Comparison of ENCODE assay signal across 9 mouse cellular contexts in the genomic region with DNA sequence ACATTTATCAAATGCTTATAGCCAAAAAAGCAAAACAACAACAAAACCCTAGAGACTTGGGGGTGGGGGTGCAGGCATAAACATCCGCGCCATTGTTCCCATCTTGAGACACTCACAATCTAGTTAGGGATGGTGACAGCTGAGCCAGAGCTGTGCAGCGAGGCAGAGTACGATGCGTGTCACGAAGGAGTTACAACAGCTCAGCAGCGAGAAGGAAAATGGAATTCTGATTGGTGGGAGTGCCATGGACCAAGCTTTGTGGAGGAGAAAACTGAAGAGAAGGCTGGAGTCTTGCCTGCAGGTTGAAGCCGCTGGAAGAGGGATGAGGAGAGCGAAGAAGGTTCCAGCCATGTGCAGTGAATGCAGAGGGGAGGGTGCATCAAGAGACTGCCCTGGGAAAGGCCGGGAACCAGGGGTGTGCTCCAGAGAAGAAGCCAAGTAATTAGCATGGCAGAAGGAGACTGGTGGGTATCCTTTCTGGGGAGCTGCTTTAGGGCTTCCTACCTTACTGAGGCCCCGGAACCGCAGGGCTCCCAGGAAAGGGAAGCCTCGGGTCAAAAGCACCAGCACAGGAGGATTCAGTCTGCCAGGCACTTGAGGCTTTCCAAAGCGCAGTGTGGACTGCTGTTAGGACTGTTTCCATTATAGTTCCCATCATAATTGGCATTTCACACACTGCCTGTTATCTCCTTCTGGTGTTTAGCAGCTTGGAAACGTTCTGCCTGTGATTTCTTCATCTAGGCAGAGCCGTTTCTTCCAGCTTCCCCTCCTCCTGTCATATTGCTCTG.
DNase-seq lines count a peak whose midpoint lies in the region; ATAC-seq lines count a peak whose summit lies in the region.
"Had no signal": no experiment of that assay in that cellular context is flagged by ENCODE, and none has a peak within 500 bp of the region (broad histone marks: within the 10 kb centered on the region; RNA-seq: fewer than 3 reads in every experiment).

No protein-coding gene starts in this region.

- peak overlapping the region; percentile 82 for H3K27ac ChIP-seq in hindbrain, embryonic 14.5 days
- no peak overlapping the region for H3K27ac ChIP-seq in intestine, embryonic 15.5 days
- H3K27ac ChIP-seq: stomach, embryonic 15.5 days had no signal

- DNase-seq in cerebellum, adult 11 months: no peak
- DNase-seq in hindbrain, embryonic 14.5 days (ENCODE audit: low spot score): no peak
- peak; percentile 37 for DNase-seq in left cerebral cortex, postnatal 4 days
- DNase-seq in right cerebral cortex, postnatal 36 days (ENCODE audit: low spot score in 2 of 2): peak; percentile 20 to 45
- no peak for DNase-seq in adrenal gland, adult (ENCODE audit: inconsistent age in 2 of 2, low spot score in 1 of 2)
- DNase-seq in ovary, adult 18-20 months (ENCODE audit: low spot score): no peak

- peaks cover 24% of the 10 kb centered on the region for H3K4me1 ChIP-seq in hindbrain, embryonic 14.5 days (replicated peaks; ENCODE audit: control insufficient read depth, insufficient read depth, low read length)
- H3K4me1 ChIP-seq in intestine, embryonic 15.5 days (replicated peaks): no peaks in the 10 kb centered on the region
- H3K4me1 ChIP-seq: stomach, embryonic 15.5 days had no signal

- peak overlapping the region; percentile 41 for H3K4me2 ChIP-seq in hindbrain, embryonic 14.5 days (replicated peaks)
- no peak overlapping the region for H3K4me2 ChIP-seq in intestine, embryonic 15.5 days (replicated peaks)
- H3K4me2 ChIP-seq: stomach, embryonic 15.5 days had no signal

- no peaks in the 10 kb centered on the region for H3K27me3 ChIP-seq in hindbrain, embryonic 14.5 days (ENCODE audit: control insufficient read depth, insufficient read depth, low read length)
- H3K27me3 ChIP-seq in intestine, embryonic 15.5 days (replicated peaks): no peaks in the 10 kb centered on the region
- H3K27me3 ChIP-seq: stomach, embryonic 15.5 days had no signal

- peak; percentile 22; the same call in 1 of the 2 replicates for ATAC-seq in cerebellum, adult (ENCODE audit: insufficient number of reproducible peaks, low FRiP score, low TSS enrichment)
- ATAC-seq in hindbrain, embryonic 14.5 days (ENCODE audit: low FRiP score): peak; percentile 68; the same call in 1 of the 2 replicates
- ATAC-seq in intestine, embryonic 15.5 days: no peak

- H3K9ac ChIP-seq in hindbrain, embryonic 14.5 days: peak overlapping the region; percentile 45
- no peak overlapping the region for H3K9ac ChIP-seq in intestine, embryonic 15.5 days
- H3K9ac ChIP-seq: stomach, embryonic 15.5 days had no signal

- 27% methylated on average over 16 of the region's 16 CpGs for WGBS in hindbrain, embryonic 14.5 days
- WGBS in intestine, embryonic 15.5 days: 63% methylated on average over 16 of the region's 16 CpGs

- no peaks in the 10 kb centered on the region for H3K9me3 ChIP-seq in hindbrain, embryonic 14.5 days (ENCODE audit: control insufficient read depth, low read length)
- no peaks in the 10 kb centered on the region for H3K9me3 ChIP-seq in intestine, embryonic 15.5 days
- H3K9me3 ChIP-seq: stomach, embryonic 15.5 days had no signal

- peak overlapping the region; percentile 13 for H3K4me3 ChIP-seq in hindbrain, embryonic 14.5 days (replicated peaks; ENCODE audit: low read length)
- H3K4me3 ChIP-seq in intestine, embryonic 15.5 days (replicated peaks): no peak overlapping the region
- H3K4me3 ChIP-seq: stomach, embryonic 15.5 days had no signal

- intact Hi-C loops in left cerebral cortex, postnatal 4 days (cut with DNase I): loop anchor here (5.0 kb wide), 1 partner anchor 42 kb away; no protein-coding TSS in a partner anchor

- no peaks in the 10 kb centered on the region for H3K36me3 ChIP-seq in hindbrain, embryonic 14.5 days (replicated peaks; ENCODE audit: control insufficient read depth, insufficient read depth)
- no peaks in the 10 kb centered on the region for H3K36me3 ChIP-seq in intestine, embryonic 15.5 days
- H3K36me3 ChIP-seq: stomach, embryonic 15.5 days had no signal

Comparison
In these comparisons a context has a peak if more than half of its experiments do, and no peak if none do; other contexts are left out.
1. DNase-seq: peak in left cerebral cortex, postnatal 4 days (single experiment) and right cerebral cortex, postnatal 36 days (2 of 2); none in cerebellum, adult 11 months (single experiment), hindbrain, embryonic 14.5 days (single experiment), adrenal gland, adult (0 of 2) and ovary, adult 18-20 months (single experiment).